Mouse (Mus musculus): ENCODE measurements around the gene Olfr983.

The Olfr983 gene

DNA sequence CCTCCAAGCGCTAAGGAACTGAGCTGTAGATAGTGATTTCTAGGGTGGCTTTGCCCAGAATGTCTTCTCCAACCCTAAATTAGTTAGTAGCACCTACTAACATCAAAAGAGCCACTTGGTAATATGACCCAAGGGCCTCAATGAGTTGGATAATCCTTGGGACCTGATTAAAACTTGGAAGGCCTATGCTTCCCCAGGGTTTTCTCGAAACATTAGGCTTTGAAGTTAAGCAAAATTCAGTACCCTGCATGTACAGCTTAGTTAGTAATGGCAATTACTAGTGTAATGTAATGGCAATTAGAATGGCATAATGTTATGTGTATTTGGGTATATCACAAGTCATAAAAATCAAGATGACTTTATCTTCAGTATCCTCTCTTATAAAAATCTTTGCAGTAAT is at the start of gene Olfr983:
TSS of gene Olfr983 (minus strand) at position 101 of the 400 bp plus-strand sequence.
- no peak for DNase-seq (ENCODE audit: low read depth in 2 of 2, low spot score in 2 of 2)

GRCm38 (mm10) chr9:40141544-40141943 is 48.1 kb upstream of the Olfr983 start:
- no peak for DNase-seq (ENCODE audit: low read depth in 2 of 2, low spot score in 2 of 2)

DNA sequence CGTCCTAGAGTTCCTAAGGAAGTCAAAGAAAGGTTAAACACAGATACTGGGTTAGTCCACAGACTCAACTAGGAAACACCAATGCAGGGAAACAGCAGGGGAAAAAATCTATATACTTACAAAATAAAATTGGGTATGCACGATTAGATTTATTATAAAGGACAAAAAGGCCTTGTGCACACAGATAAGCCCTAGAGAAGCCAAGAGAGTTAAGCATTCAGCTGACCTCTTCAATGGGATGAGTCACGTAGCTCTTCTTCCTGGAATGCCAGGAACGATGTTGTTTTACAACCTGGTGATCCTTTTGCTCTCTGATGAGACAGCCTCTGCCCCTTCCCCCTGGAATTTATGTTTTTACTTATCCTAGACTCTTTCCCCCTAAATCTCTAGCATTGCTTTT is 46.1 kb upstream of the Olfr983 start:
- no peak for DNase-seq (ENCODE audit: low read depth in 2 of 2, low spot score in 2 of 2)

- DNase-seq (ENCODE audit: low read depth in 2 of 2, low spot score in 2 of 2), result no peak
These were observed 43.7 kb upstream of the Olfr983 start for GRCm38 (mm10) chr9:40136987-40137688.

GRCm38 (mm10) chr9:40130556-40130955 is 37.2 kb upstream of the Olfr983 start:
- DNase-seq (ENCODE audit: low read depth in 2 of 2, low spot score in 2 of 2), result no peak

DNA sequence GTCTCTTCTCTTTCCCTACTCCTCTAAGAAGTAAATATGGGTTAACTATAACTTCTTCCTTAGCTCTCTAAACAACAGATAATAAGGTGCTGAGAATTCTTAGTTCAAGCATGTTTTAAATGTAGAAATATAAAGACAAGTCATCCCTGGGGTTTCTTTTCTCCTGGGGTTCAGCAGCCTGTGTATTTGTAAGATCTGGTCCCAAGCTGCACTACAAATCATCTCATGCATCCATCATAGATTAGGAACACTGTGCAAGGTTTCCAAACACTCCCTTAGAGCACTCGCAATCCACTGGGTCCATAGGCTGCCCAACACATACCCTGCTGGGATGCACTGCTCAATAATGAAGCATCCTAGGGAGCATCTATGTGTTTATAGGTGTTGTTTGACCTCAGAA is 36.7 kb upstream of the Olfr983 start, which contains the start of gene Olfr985:
TSS of gene Olfr985 (minus strand) at position 101 of the 400 bp plus-strand sequence.
- DNase-seq (ENCODE audit: low read depth in 2 of 2, low spot score in 2 of 2), result no peak

- DNase-seq (ENCODE audit: low read depth in 2 of 2, low spot score in 2 of 2), result no peak
These were observed 23.9 kb upstream of the Olfr983 start for GRCm38 (mm10) chr9:40117287-40117659.

DNA sequence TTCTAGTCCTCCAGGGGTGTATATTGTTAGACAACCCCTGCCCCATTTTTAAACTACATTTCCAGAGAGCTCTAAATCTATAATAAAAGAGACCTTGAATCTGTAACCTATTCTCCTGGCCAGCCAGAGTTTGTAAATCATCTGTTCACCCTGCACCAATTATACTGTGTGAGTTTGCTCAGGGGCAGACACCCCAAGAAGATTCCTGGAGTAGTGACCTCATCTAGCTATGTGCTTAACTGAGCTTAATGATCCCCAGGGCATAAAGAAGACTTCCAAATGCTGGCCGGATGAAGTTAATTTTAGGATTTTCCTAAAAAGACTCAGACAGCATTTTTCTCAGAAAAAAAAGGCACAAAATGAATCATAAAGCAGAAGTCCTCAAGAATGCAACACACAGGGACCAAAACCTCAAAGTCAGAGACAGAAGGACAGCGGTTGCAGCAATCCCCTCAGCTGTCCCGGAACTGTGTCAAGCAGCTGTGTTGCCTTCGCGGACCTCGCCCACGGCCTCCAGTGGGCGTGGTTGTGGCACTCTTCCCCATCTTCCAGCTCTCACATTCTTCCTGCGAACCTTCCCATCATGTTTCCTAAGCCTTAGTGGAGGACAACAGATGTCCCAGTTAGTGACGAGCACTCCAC is 23.4 kb upstream of the Olfr983 start:
- DNase-seq (ENCODE audit: low read depth in 2 of 2, low spot score in 2 of 2), result no peak

- DNase-seq (ENCODE audit: low read depth in 2 of 2, low spot score in 2 of 2), result no peak
These were observed 20.7 kb upstream of the Olfr983 start, which contains the start of gene Olfr984 for GRCm38 (mm10) chr9:40114106-40114505. TSS of gene Olfr984 (minus strand) at chr9:40114206.

- no peak for DNase-seq (ENCODE audit: low read depth in 2 of 2, low spot score in 2 of 2)
These were observed 1.4 kb upstream of the Olfr983 start for GRCm38 (mm10) chr9:40094769-40095168.

- DNase-seq (ENCODE audit: low read depth in 2 of 2, low spot score in 2 of 2), result no peak
These were observed 19.9 kb downstream of the Olfr983 start, which contains the start of gene Olfr982 for GRCm38 (mm10) chr9:40073529-40073928. TSS of gene Olfr982 (plus strand) at chr9:40073829.

- DNase-seq (ENCODE audit: low read depth in 2 of 2, low spot score in 2 of 2), result no peak
These were observed 43.3 kb downstream of the Olfr983 start for GRCm38 (mm10) chr9:40050138-40050537.
